Mouse (Mus musculus): ENCODE results near the gene Xndc1. TPM values are rescaled to one million over a fixed set of nuclear protein-coding genes. Genes with fewer than 3 reads are reported as not detected.
A peak's percentile ranks its signal among the peaks of the same experiment; 100 is the strongest.
"Not testable (repeated sequence)": the region's sequence is repeated elsewhere in the genome, so short reads cannot be mapped to it uniquely, and the experiment has no call there.

The Xndc1 gene
- 32.3 and 34.4 TPM in 2 replicates for polyA plus RNA-seq (2015; fragmentation: Nextera tagmentation; extraction: Ambion mirVana)

GRCm38 (mm10) chr7:102065046-102065891 lies at the start of gene Xndc1, which contains the start of the genes Rnf121 and Xntrpc:
Gene Xndc1 (plus strand): TSS chr7:102065511.
Gene Rnf121 (minus strand): TSS chr7:102065469.
Gene Xntrpc (plus strand): TSS chr7:102065713.
- WGBS, result under 1% methylated on average over 56 of the region's 56 CpGs
- Histone ChIP-seq H3K9ac (peak within 1 kb of the TSS; percentile 55), H3K9me3 (no peaks in the 10 kb centered on the region), H3K4me2 (peak within 1 kb of the TSS; percentile 67), H3K36me3 (0 out of 2 replicates have a peak, but pooled peaks cover 4% of the 10 kb centered on the region), H3K4me1 (peaks cover 20% of the 10 kb centered on the region), H3K27me3 (no peaks in the 10 kb centered on the region), H3K27ac (peak within 1 kb of the TSS; percentile 82), H3K4me3 (peak within 1 kb of the TSS; percentile 70)
- peak; percentile 98 for ATAC-seq (ENCODE audit: borderline replicate concordance, extremely low read depth, low FRiP score, low TSS enrichment)

- WGBS, result 83% methylated on average over 4 of the region's 4 CpGs
- no peak overlapping the region for H3K4me2 ChIP-seq
- H3K9me3 ChIP-seq, result no peaks in the 10 kb centered on the region
- ATAC-seq (ENCODE audit: borderline replicate concordance, extremely low read depth, low FRiP score, low TSS enrichment), result no peak
- H3K27ac ChIP-seq, result no peak overlapping the region
- H3K27me3 ChIP-seq, result no peaks in the 10 kb centered on the region
- H3K4me3 ChIP-seq, result no peak overlapping the region
- H3K4me1 ChIP-seq, result no peaks in the 10 kb centered on the region
- peaks cover 79% of the 10 kb centered on the region for H3K36me3 ChIP-seq
- H3K9ac ChIP-seq, result no peak overlapping the region
Measured at GRCm38 (mm10) chr7:102016936-102017335, 48.4 kb upstream of the Xndc1 start.

GRCm38 (mm10) chr7:102017452-102017851 lies 47.9 kb upstream of the Xndc1 start:
- WGBS, result 76% methylated on average over 5 of the region's 5 CpGs
- Histone ChIP-seq H3K27ac (no peak overlapping the region), H3K27me3 (no peaks in the 10 kb centered on the region), H3K4me2 (no peak overlapping the region), H3K9ac (no peak overlapping the region), H3K36me3 (peaks cover 79% of the 10 kb centered on the region), H3K4me1 (no peaks in the 10 kb centered on the region), H3K4me3 (no peak overlapping the region), H3K9me3 (no peaks in the 10 kb centered on the region)
- ATAC-seq (ENCODE audit: borderline replicate concordance, extremely low read depth, low FRiP score, low TSS enrichment), result no peak

- H3K4me1 ChIP-seq, result no peaks in the 10 kb centered on the region
- 75% methylated on average over 7 of the region's 7 CpGs for WGBS
- no peak overlapping the region for H3K27ac ChIP-seq
- no peak for ATAC-seq (ENCODE audit: borderline replicate concordance, extremely low read depth, low FRiP score, low TSS enrichment)
- H3K27me3 ChIP-seq, result no peaks in the 10 kb centered on the region
- no peak overlapping the region for H3K4me3 ChIP-seq
- H3K9me3 ChIP-seq, result no peaks in the 10 kb centered on the region
- no peak overlapping the region for H3K9ac ChIP-seq
- no peak overlapping the region for H3K4me2 ChIP-seq
- H3K36me3 ChIP-seq, result peaks cover 79% of the 10 kb centered on the region
Measured at GRCm38 (mm10) chr7:102018034-102018433, 47.3 kb upstream of the Xndc1 start.

- WGBS, result 76% methylated on average over 3 of the region's 3 CpGs
- no peak for ATAC-seq (ENCODE audit: borderline replicate concordance, extremely low read depth, low FRiP score, low TSS enrichment)
- H3K4me1 ChIP-seq, result no peaks in the 10 kb centered on the region
Measured at GRCm38 (mm10) chr7:102018590-102018989, 46.7 kb upstream of the Xndc1 start, which contains the start of gene Il18bp. Gene Il18bp (minus strand): TSS chr7:102018690.

GRCm38 (mm10) chr7:102019362-102019761 lies 45.9 kb upstream of the Xndc1 start:
- no peak overlapping the region for H3K4me2 ChIP-seq
- H3K9ac ChIP-seq, result no peak overlapping the region
- no peaks in the 10 kb centered on the region for H3K9me3 ChIP-seq
- no peak overlapping the region for H3K27ac ChIP-seq
- H3K4me3 ChIP-seq, result no peak overlapping the region
- no peak for ATAC-seq (ENCODE audit: borderline replicate concordance, extremely low read depth, low FRiP score, low TSS enrichment)
- no peaks in the 10 kb centered on the region for H3K27me3 ChIP-seq
- H3K4me1 ChIP-seq, result no peaks in the 10 kb centered on the region
- 51% methylated on average over 3 of the region's 3 CpGs for WGBS
- peaks cover 76% of the 10 kb centered on the region for H3K36me3 ChIP-seq

More at GRCm38 (mm10) chr7:102018590-102018989, 46.7 kb upstream of the Xndc1 start, which contains the start of gene Il18bp:
- Histone ChIP-seq H3K27me3 (no peaks in the 10 kb centered on the region), H3K4me2 (no peak within 1 kb of the TSS), H3K36me3 (peaks cover 79% of the 10 kb centered on the region), H3K9me3 (no peaks in the 10 kb centered on the region), H3K27ac (no peak within 1 kb of the TSS), H3K9ac (no peak within 1 kb of the TSS), H3K4me3 (no peak within 1 kb of the TSS)

- H3K4me1 ChIP-seq; H3K9me3 ChIP-seq; H3K9ac ChIP-seq; H3K4me3 ChIP-seq; H3K4me2 ChIP-seq; H3K27ac ChIP-seq; ATAC-seq (ENCODE audit: borderline replicate concordance, extremely low read depth, low FRiP score, low TSS enrichment); H3K27me3 ChIP-seq: not testable (repeated sequence)
- 87% methylated on average over 2 of the region's 2 CpGs for WGBS
- H3K36me3 ChIP-seq, result peaks cover 70% of the 10 kb centered on the region
Measured at GRCm38 (mm10) chr7:102020934-102021333, 44.4 kb upstream of the Xndc1 start.

- Histone ChIP-seq H3K27me3 (no peaks in the 10 kb centered on the region), H3K4me1 (no peaks in the 10 kb centered on the region), H3K36me3 (peaks cover 61% of the 10 kb centered on the region), H3K4me3 (no peak overlapping the region), H3K9me3 (no peaks in the 10 kb centered on the region), H3K27ac (no peak overlapping the region), H3K4me2 (no peak overlapping the region), H3K9ac (no peak overlapping the region)
- 90% methylated on average over 9 of the region's 9 CpGs for WGBS
- ATAC-seq (ENCODE audit: borderline replicate concordance, extremely low read depth, low FRiP score, low TSS enrichment), result no peak
Measured at GRCm38 (mm10) chr7:102023821-102024220, 41.5 kb upstream of the Xndc1 start.

GRCm38 (mm10) chr7:102025187-102026119 lies 39.9 kb upstream of the Xndc1 start:
- Histone ChIP-seq H3K4me2 (no peak overlapping the region), H3K27me3 (no peaks in the 10 kb centered on the region), H3K27ac (no peak overlapping the region), H3K4me3 (no peak overlapping the region), H3K9ac (no peak overlapping the region), H3K36me3 (peaks cover 63% of the 10 kb centered on the region), H3K4me1 (no peaks in the 10 kb centered on the region), H3K9me3 (no peaks in the 10 kb centered on the region)
- ATAC-seq (ENCODE audit: borderline replicate concordance, extremely low read depth, low FRiP score, low TSS enrichment), result no peak
- 87% methylated on average over 2 of the region's 2 CpGs for WGBS

- Histone ChIP-seq H3K9ac (no peak overlapping the region), H3K36me3 (peaks cover 86% of the 10 kb centered on the region), H3K4me3 (no peak overlapping the region), H3K4me2 (no peak overlapping the region), H3K9me3 (no peaks in the 10 kb centered on the region), H3K27ac (no peak overlapping the region), H3K27me3 (no peaks in the 10 kb centered on the region), H3K4me1 (no peaks in the 10 kb centered on the region)
- ATAC-seq (ENCODE audit: borderline replicate concordance, extremely low read depth, low FRiP score, low TSS enrichment), result no peak
- WGBS, result 92% methylated on average over 1 of the region's 1 CpGs
Measured at GRCm38 (mm10) chr7:102034904-102035303, 30.4 kb upstream of the Xndc1 start.

GRCm38 (mm10) chr7:102035534-102035933 lies 29.8 kb upstream of the Xndc1 start:
- 85% methylated on average over 2 of the region's 2 CpGs for WGBS
- no peaks in the 10 kb centered on the region for H3K4me1 ChIP-seq
- no peak overlapping the region for H3K9ac ChIP-seq
- H3K4me3 ChIP-seq, result no peak overlapping the region
- ATAC-seq (ENCODE audit: borderline replicate concordance, extremely low read depth, low FRiP score, low TSS enrichment), result no peak
- H3K36me3 ChIP-seq, result peaks cover 91% of the 10 kb centered on the region
- H3K27me3 ChIP-seq, result no peaks in the 10 kb centered on the region
- H3K9me3 ChIP-seq, result no peaks in the 10 kb centered on the region
- H3K4me2 ChIP-seq, result no peak overlapping the region
- H3K27ac ChIP-seq, result no peak overlapping the region

All from lung, embryonic 15.5 days (tissue).